Mouse (Mus musculus) hindbrain, embryonic 10.5 days (tissue): Measurements from ENCODE around the gene Fuca1. TPM values are rescaled to one million over a fixed set of nuclear protein-coding genes. Genes with fewer than 3 reads are reported as not detected.

ENCODE experiments used
- DNase-seq: peaks from one replicate; pipeline ENCODE4 v3.0.0-alpha.2; 2017; ENCODE audit warnings: low spot score
- H3K27ac ChIP-seq: fragments of 300-500 bp; sonication (generic); 2 replicates; pipeline ENCODE4 v1.5.1; 2016; ENCODE audit warnings: mild to moderate bottlenecking, moderate library complexity
- H3K27me3 ChIP-seq: fragments of 300-500 bp; sonication (generic); 2 replicates; pipeline ENCODE4 v1.6.1; 2016; ENCODE audit warnings: mild to moderate bottlenecking; ENCODE audit not compliant: poor library complexity, insufficient read depth, severe bottlenecking
- H3K36me3 ChIP-seq: fragments of 300-500 bp; sonication (generic); 2 replicates; pipeline ENCODE4 v1.6.1; 2016; ENCODE audit warnings: mild to moderate bottlenecking, moderate library complexity
- H3K4me1 ChIP-seq: fragments of 300-500 bp; sonication (generic); replicated peaks from 2 replicates; pipeline ENCODE4 v1.6.1; 2016; ENCODE audit warnings: mild to moderate bottlenecking
- H3K4me3 ChIP-seq: fragments of 300-500 bp; sonication (generic); 2 replicates; pipeline ENCODE4 v1.5.1; 2016; ENCODE audit warnings: mild to moderate bottlenecking, moderate library complexity
- H3K9me3 ChIP-seq: fragments of 300-500 bp; sonication (generic); 2 replicates; pipeline ENCODE4 v1.6.1; 2016; ENCODE audit warnings: mild to moderate bottlenecking, moderate library complexity
- WGBS: fragments of 180-500 bp; shearing (Covaris S2); methylation state at CpG from one replicate; pipeline ENCODE4 v1.1.7; 2016; 5-methylcytosine and 5-hydroxymethylcytosine counted together
- polyA plus RNA-seq: library from polyadenylated mRNA; unstranded; fragments of >200 nt; fragmentation: Nextera tagmentation; extraction: Ambion mirVana; gene quantifications from 2 replicates; pipeline ENCODE4 v1.2.1, GENCODE M21; 2016

Fuca1 gene
- polyA plus RNA-seq, 1 experiment from 2014 or later, result 59.5 TPM

GRCm38 (mm10) chr4:135880576-135880975, 40.0 kb upstream of the Fuca1 start:
- H3K4me3 ChIP-seq, result no peak overlapping the region
- no peak for DNase-seq
- 83% methylated on average over 10 of the region's 10 CpGs for WGBS

GRCm38 (mm10) chr4:135882023-135882422, 38.5 kb upstream of the Fuca1 start:
- Histone ChIP-seq H3K36me3 (no peaks in the 10 kb centered on the region), H3K27me3 (no peaks in the 10 kb centered on the region), H3K4me1 (peaks cover 32% of the 10 kb centered on the region), H3K27ac (no peak overlapping the region), H3K9me3 (no peaks in the 10 kb centered on the region), H3K4me3 (no peak overlapping the region)
- 82% methylated on average over 6 of the region's 6 CpGs for WGBS
- no peak for DNase-seq

More at GRCm38 (mm10) chr4:135880576-135880975, 40.0 kb upstream of the Fuca1 start:
- Histone ChIP-seq H3K27ac (no peak overlapping the region), H3K4me1 (peaks cover 46% of the 10 kb centered on the region), H3K9me3 (no peaks in the 10 kb centered on the region), H3K36me3 (no peaks in the 10 kb centered on the region), H3K27me3 (no peaks in the 10 kb centered on the region)

GRCm38 (mm10) chr4:135883401-135883851, 37.1 kb upstream of the Fuca1 start:
- H3K27me3 ChIP-seq, result no peaks in the 10 kb centered on the region
- H3K9me3 ChIP-seq, result no peaks in the 10 kb centered on the region
- no peaks in the 10 kb centered on the region for H3K36me3 ChIP-seq
- H3K4me3 ChIP-seq, result no peak overlapping the region
- 45% methylated on average over 10 of the region's 10 CpGs for WGBS
- peaks cover 29% of the 10 kb centered on the region for H3K4me1 ChIP-seq
- DNase-seq, result no peak
- no peak overlapping the region for H3K27ac ChIP-seq

- no peaks in the 10 kb centered on the region for H3K36me3 ChIP-seq
- DNase-seq, result no peak
- H3K27me3 ChIP-seq, result no peaks in the 10 kb centered on the region
- 62% methylated on average over 7 of the region's 7 CpGs for WGBS
- H3K27ac ChIP-seq, result peak overlapping the region; percentile 14; the same call in 1 of the 2 replicates
- H3K4me3 ChIP-seq, result no peak overlapping the region
- peaks cover 29% of the 10 kb centered on the region for H3K4me1 ChIP-seq
- H3K9me3 ChIP-seq, result no peaks in the 10 kb centered on the region
Measured at GRCm38 (mm10) chr4:135883881-135884516, 36.5 kb upstream of the Fuca1 start.

- Histone ChIP-seq H3K9me3 (no peaks in the 10 kb centered on the region), H3K27ac (peak overlapping the region; percentile 14; the same call in 1 of the 2 replicates), H3K4me1 (peaks cover 29% of the 10 kb centered on the region), H3K4me3 (no peak overlapping the region), H3K27me3 (no peaks in the 10 kb centered on the region), H3K36me3 (no peaks in the 10 kb centered on the region)
- WGBS, result 57% methylated on average over 6 of the region's 6 CpGs
- DNase-seq, result no peak
Measured at GRCm38 (mm10) chr4:135884531-135884930, 36.0 kb upstream of the Fuca1 start.

- WGBS, result 90% methylated on average over 12 of the region's 12 CpGs
- Histone ChIP-seq H3K4me1 (peaks cover 24% of the 10 kb centered on the region), H3K4me3 (no peak overlapping the region), H3K27ac (no peak overlapping the region), H3K36me3 (no peaks in the 10 kb centered on the region), H3K9me3 (no peaks in the 10 kb centered on the region), H3K27me3 (no peaks in the 10 kb centered on the region)
- no peak for DNase-seq
Measured at GRCm38 (mm10) chr4:135885676-135886075, 34.9 kb upstream of the Fuca1 start.

- no peak overlapping the region for H3K4me3 ChIP-seq
- H3K27me3 ChIP-seq, result no peaks in the 10 kb centered on the region
- no peak overlapping the region for H3K27ac ChIP-seq
- 86% methylated on average over 4 of the region's 4 CpGs for WGBS
- H3K9me3 ChIP-seq, result no peaks in the 10 kb centered on the region
- DNase-seq, result no peak
- peaks cover 24% of the 10 kb centered on the region for H3K4me1 ChIP-seq
- no peaks in the 10 kb centered on the region for H3K36me3 ChIP-seq
Measured at GRCm38 (mm10) chr4:135886184-135886583, 34.4 kb upstream of the Fuca1 start.

GRCm38 (mm10) chr4:135888448-135889057, 32.0 kb upstream of the Fuca1 start:
- WGBS, result 92% methylated on average over 24 of the region's 24 CpGs
- Histone ChIP-seq H3K4me1 (peaks cover 22% of the 10 kb centered on the region), H3K27me3 (no peaks in the 10 kb centered on the region), H3K4me3 (no peak overlapping the region), H3K27ac (no peak overlapping the region), H3K9me3 (no peaks in the 10 kb centered on the region), H3K36me3 (no peaks in the 10 kb centered on the region)
- no peak for DNase-seq

- no peak for DNase-seq
- Histone ChIP-seq H3K36me3 (no peaks in the 10 kb centered on the region), H3K4me1 (peaks cover 14% of the 10 kb centered on the region), H3K27me3 (no peaks in the 10 kb centered on the region), H3K9me3 (no peaks in the 10 kb centered on the region), H3K27ac (no peak overlapping the region), H3K4me3 (no peak overlapping the region)
- 80% methylated on average over 7 of the region's 7 CpGs for WGBS
Measured at GRCm38 (mm10) chr4:135889146-135889883, 31.2 kb upstream of the Fuca1 start.

- H3K36me3 ChIP-seq, result no peaks in the 10 kb centered on the region
- H3K4me3 ChIP-seq, result no peak overlapping the region
- peak; percentile 68 for DNase-seq
- WGBS, result 9% methylated on average over 4 of the region's 4 CpGs
- H3K27ac ChIP-seq, result no peak overlapping the region
- H3K4me1 ChIP-seq, result peaks cover 9% of the 10 kb centered on the region; the same call in 1 of the 2 replicates
- no peaks in the 10 kb centered on the region for H3K27me3 ChIP-seq
- no peaks in the 10 kb centered on the region for H3K9me3 ChIP-seq
Measured at GRCm38 (mm10) chr4:135889884-135890283, 30.7 kb upstream of the Fuca1 start.

- Histone ChIP-seq H3K4me3 (no peak overlapping the region), H3K4me1 (peaks cover 4% of the 10 kb centered on the region; the same call in 1 of the 2 replicates), H3K27ac (no peak overlapping the region), H3K9me3 (no peaks in the 10 kb centered on the region), H3K36me3 (no peaks in the 10 kb centered on the region), H3K27me3 (no peaks in the 10 kb centered on the region)
- 92% methylated on average over 2 of the region's 2 CpGs for WGBS
- DNase-seq, result no peak
Measured at GRCm38 (mm10) chr4:135891539-135891938, 29.0 kb upstream of the Fuca1 start.

- DNase-seq, result no peak
- no peak overlapping the region for H3K4me3 ChIP-seq
- no peaks in the 10 kb centered on the region for H3K36me3 ChIP-seq
- no peak overlapping the region for H3K27ac ChIP-seq
- H3K9me3 ChIP-seq, result no peaks in the 10 kb centered on the region
- peaks cover 4% of the 10 kb centered on the region; the same call in 1 of the 2 replicates for H3K4me1 ChIP-seq
- no peaks in the 10 kb centered on the region for H3K27me3 ChIP-seq
- WGBS, result 67% methylated on average over 4 of the region's 4 CpGs
Measured at GRCm38 (mm10) chr4:135892884-135893283, 27.7 kb upstream of the Fuca1 start.

GRCm38 (mm10) chr4:135895071-135895571, 25.4 kb upstream of the Fuca1 start, which contains the start of gene Cnr2:
TSS of gene Cnr2 (plus strand) at chr4:135895394.
- no peak within 1 kb of the TSS for H3K4me3 ChIP-seq
- 54% methylated on average over 8 of the region's 8 CpGs for WGBS

More at GRCm38 (mm10) chr4:135895071-135895571, 25.4 kb upstream of the Fuca1 start, which contains the start of gene Cnr2:
- Histone ChIP-seq H3K27me3 (no peaks in the 10 kb centered on the region), H3K36me3 (no peaks in the 10 kb centered on the region), H3K27ac (0 out of 2 replicates have a peak within 1 kb of the TSS, but pooled peaks have one; percentile 37), H3K4me1 (peaks cover 4% of the 10 kb centered on the region; the same call in 1 of the 2 replicates), H3K9me3 (no peaks in the 10 kb centered on the region)
- DNase-seq, result no peak
